In the genomic region with DNA sequence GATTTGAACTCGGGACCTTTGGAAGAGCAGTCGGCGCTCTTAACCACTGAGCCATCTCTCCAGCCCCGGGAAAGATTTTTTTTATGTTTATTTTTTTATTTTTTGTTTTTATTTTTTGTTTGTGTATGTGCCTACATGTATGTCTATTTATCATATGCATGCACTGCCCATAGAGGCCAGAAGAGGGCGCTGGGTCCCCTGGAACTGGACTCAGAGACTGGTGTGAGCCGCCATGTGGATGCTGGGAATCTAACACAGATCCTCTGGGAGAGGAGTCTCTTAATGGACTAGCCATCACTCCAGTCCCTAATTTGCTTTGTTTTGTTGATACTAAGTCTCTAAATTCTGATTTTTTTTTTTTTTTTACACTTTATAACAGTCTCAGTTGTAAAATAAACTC, we compare ENCODE assay signal across 17 mouse cellular contexts. TPM values are rescaled to one million over a fixed set of nuclear protein-coding genes. Genes with fewer than 3 reads are reported as not detected.
DNase-seq lines count a peak whose midpoint lies in the region; ATAC-seq and TF ChIP-seq lines count a peak whose summit lies in the region.
"Had no signal": no experiment of that assay in that cellular context is flagged by ENCODE, and none has a peak within 500 bp of the region (broad histone marks: within the 10 kb centered on the region; RNA-seq: fewer than 3 reads in every experiment).

No protein-coding gene starts in this region.

- H3K36me3 ChIP-seq in heart, embryonic 15.5 days, result peaks cover 13% of the 10 kb centered on the region
- H3K36me3 ChIP-seq in lung, embryonic 16.5 days (ENCODE audit: control insufficient read depth, insufficient read depth, low read length), result peaks cover 10% of the 10 kb centered on the region
- H3K36me3 ChIP-seq in small intestine, adult 2 months (ENCODE audit: control insufficient read depth, insufficient read depth, low read length), result peaks cover 29% of the 10 kb centered on the region
- H3K36me3 ChIP-seq: forebrain, embryonic 12.5 days; neural tube, embryonic 12.5 days had no signal

- ATAC-seq in heart, embryonic 15.5 days (replicated peaks; ENCODE audit: insufficient number of reproducible peaks, insufficient read depth, low FRiP score, low read depth), result no peak
- ATAC-seq in lung, embryonic 16.5 days (ENCODE audit: low read depth), result no peak
- ATAC-seq in megakaryocyte, adult 5-6 weeks (ENCODE audit: poor library complexity, severe bottlenecking), result no peak
- ATAC-seq: hindbrain, embryonic 16.5 days had no signal

- peak overlapping the region; percentile 95 for H3K27ac ChIP-seq in heart, embryonic 15.5 days
- H3K27ac ChIP-seq in lung, embryonic 16.5 days (ENCODE audit: low read length), result peak overlapping the region; percentile 94
- H3K27ac ChIP-seq in bone marrow, adult 2 months (ENCODE audit: control insufficient read depth, insufficient read depth, low read depth, low read length, poor library complexity), result no peak overlapping the region
- no peak overlapping the region for H3K27ac ChIP-seq in small intestine, adult 2 months (ENCODE audit: insufficient read depth, low read depth, low read length)
- H3K27ac ChIP-seq: neural tube, embryonic 12.5 days had no signal

- no peak overlapping the region for H3K9ac ChIP-seq in heart, embryonic 15.5 days
- no peak overlapping the region for H3K9ac ChIP-seq in lung, embryonic 16.5 days (ENCODE audit: low read length)
- H3K9ac ChIP-seq: forebrain, embryonic 12.5 days; neural tube, embryonic 12.5 days had no signal

- H3K4me3 ChIP-seq in heart, embryonic 15.5 days, result no peak overlapping the region
- no peak overlapping the region for H3K4me3 ChIP-seq in lung, embryonic 16.5 days (ENCODE audit: low read length)
- no peak overlapping the region for H3K4me3 ChIP-seq in lung, adult 2 months (replicated peaks; ENCODE audit: extremely low read depth, low read depth, low read length)
- no peak overlapping the region for H3K4me3 ChIP-seq in bone marrow, adult 2 months (replicated peaks; ENCODE audit: control insufficient read depth, low read depth, low read length)
- no peak overlapping the region for H3K4me3 ChIP-seq in small intestine, adult 2 months (ENCODE audit: low read depth, low read length)
- H3K4me3 ChIP-seq: forebrain, embryonic 12.5 days; limb, embryonic 13.5 days; neural tube, embryonic 12.5 days had no signal

- TF ChIP-seq CTCF in lung, adult 2 months (IDR thresholded peaks at IDR 0.05; ENCODE audit: insufficient read depth, low read length), result no peak
- TF ChIP-seq CTCF in bone marrow, adult 2 months (IDR thresholded peaks at IDR 0.05; ENCODE audit: control insufficient read depth, insufficient read depth, low read length), result peak; percentile 17; the same call in 1 of the 2 replicates
- TF ChIP-seq CTCF in small intestine, adult 2 months (IDR thresholded peaks at IDR 0.05; ENCODE audit: extremely low read depth, insufficient read length, insufficient replicate concordance, low read depth, low read length), result peak; percentile 44; the same call in 1 of the 2 replicates

- H3K4me1 ChIP-seq in heart, embryonic 15.5 days (replicated peaks), result peaks cover 73% of the 10 kb centered on the region
- peaks cover 60% of the 10 kb centered on the region for H3K4me1 ChIP-seq in lung, embryonic 16.5 days (replicated peaks; ENCODE audit: control insufficient read depth, insufficient read depth, low read length)
- H3K4me1 ChIP-seq in lung, adult 2 months (ENCODE audit: control insufficient read depth, insufficient read depth, low read length), result peaks cover 10% of the 10 kb centered on the region
- H3K4me1 ChIP-seq in bone marrow, adult 2 months (ENCODE audit: control insufficient read depth, insufficient read depth, low read length), result no peaks in the 10 kb centered on the region
- H3K4me1 ChIP-seq in small intestine, adult 2 months (ENCODE audit: control insufficient read depth, insufficient read depth, insufficient read length, low read length), result peaks cover 66% of the 10 kb centered on the region

- DNase-seq in heart, adult 9 months (ENCODE audit: low spot score in 2 of 2), result no peak
- DNase-seq in lung, adult 2 months, result no peak
- no peak for DNase-seq in cerebellum, postnatal 14 days
- DNase-seq: adrenal gland, adult 8-10 months; cerebellum, adult 11-12 months had no signal

- WGBS in heart, embryonic 15.5 days, result 88% methylated on average over 6 of the region's 6 CpGs
- WGBS in lung, embryonic 16.5 days, result 83% methylated on average over 6 of the region's 6 CpGs
- 88% methylated on average over 6 of the region's 6 CpGs for WGBS in lung, adult 2 months
- WGBS in bone marrow, adult 2 months, result 81% methylated on average over 6 of the region's 6 CpGs
- WGBS in small intestine, adult 2 months, result 88% methylated on average over 6 of the region's 6 CpGs

- H3K27me3 ChIP-seq in heart, embryonic 15.5 days, result no peaks in the 10 kb centered on the region
- no peaks in the 10 kb centered on the region for H3K27me3 ChIP-seq in lung, embryonic 16.5 days (ENCODE audit: control insufficient read depth, insufficient read depth, low read depth, low read length)
- no peaks in the 10 kb centered on the region for H3K27me3 ChIP-seq in small intestine, adult 2 months (ENCODE audit: control insufficient read depth, insufficient read depth, low read length)
- H3K27me3 ChIP-seq: limb, embryonic 13.5 days; neural tube, embryonic 12.5 days had no signal

- H3K9me3 ChIP-seq in heart, embryonic 15.5 days (replicated peaks), result no peaks in the 10 kb centered on the region
- H3K9me3 ChIP-seq in lung, embryonic 16.5 days (ENCODE audit: control insufficient read depth, low read length), result peaks cover 6% of the 10 kb centered on the region
- H3K9me3 ChIP-seq: embryonic facial prominence, embryonic 10.5 days; G1E; neural tube, embryonic 12.5 days had no signal

- TF ChIP-seq POLR2A in lung, adult 2 months (IDR thresholded peaks at IDR 0.05; ENCODE audit: borderline replicate concordance, extremely low read depth, low read depth, low read length), result no peak
- TF ChIP-seq POLR2A in bone marrow, adult 2 months (IDR thresholded peaks at IDR 0.05; ENCODE audit: borderline replicate concordance, control insufficient read depth, low read depth, low read length), result no peak
- no peak for TF ChIP-seq POLR2A in small intestine, adult 2 months (IDR thresholded peaks at IDR 0.05; ENCODE audit: low read depth, low read length)

- H3K4me2 ChIP-seq in heart, embryonic 15.5 days, result no peak overlapping the region
- H3K4me2 ChIP-seq in lung, embryonic 16.5 days (ENCODE audit: low read depth, low read length), result no peak overlapping the region
- H3K4me2 ChIP-seq: forebrain, embryonic 12.5 days; limb, embryonic 13.5 days; neural tube, embryonic 12.5 days had no signal

RNA-seq across cellular contexts. Expression of a gene that starts 17.2 kb away (rescaled TPM):
- 0.16 TPM in 2 replicates for polyA plus RNA-seq in heart, embryonic 15.5 days (2015; fragmentation: Nextera tagmentation; extraction: Ambion mirVana)
- polyA plus RNA-seq in lung, embryonic 16.5 days (2015; fragmentation: Nextera tagmentation; extraction: Ambion mirVana), result 0.83 and 2.0 TPM in 2 replicates
- 5.4 and 7.9 TPM in 2 replicates for polyA plus RNA-seq in lung, adult 2 months (2012; rRNA removed)
- polyA plus RNA-seq in bone marrow, adult 2 months (2011; ENCODE audit: insufficient read depth, insufficient read length, low replicate concordance, missing spikeins), result 0.57 TPM in 1 of 2 replicates, not detected in the other
- 539 and 1,655 TPM in 2 replicates for polyA plus RNA-seq in small intestine, adult 2 months (2012; rRNA removed)
- total RNA-seq in megakaryocyte, adult 5-6 weeks (2015), result 0.51 TPM in 1 of 2 replicates, not detected in the other
- total RNA-seq in megakaryocyte, adult 5-6 weeks (2017), result 0.04 and 0.33 TPM in 2 replicates
- total RNA-seq: gastrocnemius, adult 8-10 months had no signal

RNA-seq across cellular contexts. Expression of a gene that starts 17.2 kb away (rescaled TPM):
- 12.7 and 17.2 TPM in 2 replicates for polyA plus RNA-seq in heart, embryonic 15.5 days (2015; fragmentation: Nextera tagmentation; extraction: Ambion mirVana)
- 45.0 and 58.7 TPM in 2 replicates for polyA plus RNA-seq in lung, embryonic 16.5 days (2015; fragmentation: Nextera tagmentation; extraction: Ambion mirVana)
- polyA plus RNA-seq in lung, adult 2 months (2012; rRNA removed), result 91.8 and 94.0 TPM in 2 replicates
- polyA plus RNA-seq in bone marrow, adult 2 months (2011; ENCODE audit: insufficient read depth, insufficient read length, low replicate concordance, missing spikeins), result 2.2 and 13.7 TPM in 2 replicates
- 140 and 268 TPM in 2 replicates for polyA plus RNA-seq in small intestine, adult 2 months (2012; rRNA removed)
- 3.4 and 5.0 TPM in 2 replicates for total RNA-seq in megakaryocyte, adult 5-6 weeks (2015)
- total RNA-seq in megakaryocyte, adult 5-6 weeks (2017), result 5.2 and 6.0 TPM in 2 replicates

RNA-seq across cellular contexts. Expression of a gene that starts 26.5 kb away (rescaled TPM):
- polyA plus RNA-seq in heart, embryonic 15.5 days (2015; fragmentation: Nextera tagmentation; extraction: Ambion mirVana), result 20.1 and 26.4 TPM in 2 replicates
- 36.9 and 38.1 TPM in 2 replicates for polyA plus RNA-seq in lung, embryonic 16.5 days (2015; fragmentation: Nextera tagmentation; extraction: Ambion mirVana)
- 28.9 and 31.3 TPM in 2 replicates for polyA plus RNA-seq in lung, adult 2 months (2012; rRNA removed)
- polyA plus RNA-seq in bone marrow, adult 2 months (2011; ENCODE audit: insufficient read depth, insufficient read length, low replicate concordance, missing spikeins), result 10.3 and 11.6 TPM in 2 replicates
- polyA plus RNA-seq in small intestine, adult 2 months (2012; rRNA removed), result 24.3 and 40.8 TPM in 2 replicates
- total RNA-seq in megakaryocyte, adult 5-6 weeks (2015), result 2.6 and 5.4 TPM in 2 replicates
- total RNA-seq in megakaryocyte, adult 5-6 weeks (2017), result 7.0 and 16.3 TPM in 2 replicates

RNA-seq across cellular contexts. Expression of a gene that starts 27.6 kb away (rescaled TPM):
- 18.0 and 22.5 TPM in 2 replicates for polyA plus RNA-seq in heart, embryonic 15.5 days (2015; fragmentation: Nextera tagmentation; extraction: Ambion mirVana)
- 21.6 and 22.0 TPM in 2 replicates for polyA plus RNA-seq in lung, embryonic 16.5 days (2015; fragmentation: Nextera tagmentation; extraction: Ambion mirVana)
- polyA plus RNA-seq in lung, adult 2 months (2012; rRNA removed), result 105 and 144 TPM in 2 replicates
- 4.2 and 6.7 TPM in 2 replicates for polyA plus RNA-seq in bone marrow, adult 2 months (2011; ENCODE audit: insufficient read depth, insufficient read length, low replicate concordance, missing spikeins)
- polyA plus RNA-seq in small intestine, adult 2 months (2012; rRNA removed), result 26.1 and 52.6 TPM in 2 replicates
- 1.6 and 2.5 TPM in 2 replicates for total RNA-seq in megakaryocyte, adult 5-6 weeks (2015)
- 1.7 and 3.0 TPM in 2 replicates for total RNA-seq in megakaryocyte, adult 5-6 weeks (2017)

RNA-seq across cellular contexts. Expression of a gene that starts 58.7 kb away (rescaled TPM):
- polyA plus RNA-seq in heart, embryonic 15.5 days (2015; fragmentation: Nextera tagmentation; extraction: Ambion mirVana), result 52.1 and 56.3 TPM in 2 replicates
- polyA plus RNA-seq in lung, embryonic 16.5 days (2015; fragmentation: Nextera tagmentation; extraction: Ambion mirVana), result 5.6 and 8.9 TPM in 2 replicates
- polyA plus RNA-seq in lung, adult 2 months (2012; rRNA removed), result 10.3 and 10.8 TPM in 2 replicates
- 44.8 and 74.9 TPM in 2 replicates for polyA plus RNA-seq in bone marrow, adult 2 months (2011; ENCODE audit: insufficient read depth, insufficient read length, low replicate concordance, missing spikeins)
- 0.72 and 2.2 TPM in 2 replicates for polyA plus RNA-seq in small intestine, adult 2 months (2012; rRNA removed)
- 37.5 and 48.1 TPM in 2 replicates for total RNA-seq in megakaryocyte, adult 5-6 weeks (2015)
- total RNA-seq in megakaryocyte, adult 5-6 weeks (2017), result 40.4 and 42.5 TPM in 2 replicates

Comparison
In these comparisons a context has a peak if more than half of its experiments do, and no peak if none do; other contexts are left out.
1. H3K27ac ChIP-seq: peak in heart, embryonic 15.5 days (single experiment) and lung, embryonic 16.5 days (single experiment); none in bone marrow, adult 2 months (single experiment) and small intestine, adult 2 months (single experiment).
2. RNA of a gene that starts 17.2 kb away (polyA plus RNA-seq): 539 to 1,655 TPM in small intestine, adult 2 months; 5.4 to 7.9 TPM in lung, adult 2 months, 0.83 to 2.0 TPM in lung, embryonic 16.5 days, 0.57 TPM in bone marrow, adult 2 months and 0.16 TPM in heart, embryonic 15.5 days; every median in the first group is over 10 times any median in the second.